Comparison of ENCODE assay signal across 21 mouse cellular contexts in genomic region chr10:84582236-84582635, GRCm38 (mm10). TPM values are rescaled to one million over a fixed set of nuclear protein-coding genes. Genes with fewer than 3 reads are reported as not detected.
DNase-seq lines count a peak whose midpoint lies in the region; ATAC-seq and TF ChIP-seq lines count a peak whose summit lies in the region.
"Had no signal": no experiment of that assay in that cellular context is flagged by ENCODE, and none has a peak within 500 bp of the region (broad histone marks: within the 10 kb centered on the region; RNA-seq: fewer than 3 reads in every experiment).

No protein-coding gene starts in this region.

- H3K9me3 ChIP-seq in midbrain, embryonic 16.5 days (replicated peaks; ENCODE audit: control insufficient read depth, low read length, poor library complexity, severe bottlenecking), result no peaks in the 10 kb centered on the region
- H3K9me3 ChIP-seq: embryonic facial prominence, embryonic 10.5 days; heart, embryonic 12.5 days; hindbrain, embryonic 15.5 days; stomach, embryonic 15.5 days had no signal

- DNase-seq in gastrocnemius, adult 2 months, result peak; percentile 56
- no peak for DNase-seq in gastrocnemius, postnatal 4 days (ENCODE audit: low spot score in 2 of 2)
- DNase-seq in layer of hippocampus, adult 11-12 months (ENCODE audit: low spot score), result peak; percentile 16
- DNase-seq in layer of hippocampus, adult 9-10 months (ENCODE audit: low spot score), result no peak
- peak; percentile 15 for DNase-seq in retina, adult 2 months (ENCODE audit: low read depth, low spot score)
- DNase-seq in retina, embryonic 14.5 days (ENCODE audit: low spot score), result no peak
- DNase-seq: B cell, adult 2 months; cerebellum, adult 11 months; cerebellum, postnatal 25 days; kidney, adult 2 months; kidney, postnatal 25 days; spleen, adult 18-20 months had no signal

- TF ChIP-seq CTCF in gastrocnemius, adult 2 months (IDR thresholded peaks at IDR 0.05), result no peak
- no peak for TF ChIP-seq CTCF in olfactory bulb, adult 2 months (IDR thresholded peaks at IDR 0.05; ENCODE audit: insufficient read depth, low read depth, low read length)

- H3K27ac ChIP-seq in gastrocnemius, adult 2 months, result peak overlapping the region; percentile 78
- peak overlapping the region; percentile 75 for H3K27ac ChIP-seq in olfactory bulb, adult 2 months (ENCODE audit: insufficient read depth, low read depth, low read length)
- H3K27ac ChIP-seq in midbrain, embryonic 16.5 days (ENCODE audit: low read length), result no peak overlapping the region
- H3K27ac ChIP-seq: embryonic facial prominence, embryonic 10.5 days; hindbrain, embryonic 15.5 days; stomach, embryonic 15.5 days had no signal

- WGBS in olfactory bulb, adult 2 months, result 32% methylated on average over 7 of the region's 7 CpGs
- WGBS in midbrain, embryonic 16.5 days, result 71% methylated on average over 7 of the region's 7 CpGs

- no peak overlapping the region for H3K4me2 ChIP-seq in midbrain, embryonic 16.5 days (ENCODE audit: low read length)
- H3K4me2 ChIP-seq: heart, embryonic 12.5 days; hindbrain, embryonic 15.5 days; midbrain, embryonic 11.5 days; stomach, embryonic 15.5 days had no signal

- ATAC-seq in midbrain, embryonic 16.5 days, result no peak

- peaks cover 23% of the 10 kb centered on the region for H3K4me1 ChIP-seq in olfactory bulb, adult 2 months (ENCODE audit: control insufficient read depth, insufficient read depth, low read length)
- H3K4me1 ChIP-seq in midbrain, embryonic 16.5 days (ENCODE audit: control insufficient read depth, insufficient read depth, low read length), result peaks cover 7% of the 10 kb centered on the region

- intact Hi-C loops in gastrocnemius, adult 2 months (cut with DNase I), result no loop called here

- no peak overlapping the region for H3K4me3 ChIP-seq in gastrocnemius, adult 2 months
- H3K4me3 ChIP-seq in olfactory bulb, adult 2 months (ENCODE audit: insufficient read depth, low read depth, low read length), result no peak overlapping the region
- H3K4me3 ChIP-seq in midbrain, embryonic 16.5 days (ENCODE audit: low read depth, low read length), result no peak overlapping the region
- H3K4me3 ChIP-seq: embryonic facial prominence, embryonic 10.5 days; erythroblast, embryonic 14.5 days; heart, embryonic 12.5 days; hindbrain, embryonic 15.5 days; myocyte; stomach, embryonic 15.5 days had no signal

- H3K36me3 ChIP-seq in midbrain, embryonic 16.5 days (ENCODE audit: control insufficient read depth, insufficient read depth, low read length), result no peaks in the 10 kb centered on the region
- H3K36me3 ChIP-seq: embryonic facial prominence, embryonic 10.5 days; heart, embryonic 12.5 days; hindbrain, embryonic 15.5 days; stomach, embryonic 15.5 days had no signal

- TF ChIP-seq POLR2A in olfactory bulb, adult 2 months (IDR thresholded peaks at IDR 0.05; ENCODE audit: insufficient read depth, low read depth, low read length), result no peak

- H3K9ac ChIP-seq in midbrain, embryonic 16.5 days (ENCODE audit: low read depth, low read length), result no peak overlapping the region
- H3K9ac ChIP-seq: heart, embryonic 12.5 days; hindbrain, embryonic 15.5 days; stomach, embryonic 15.5 days had no signal

- H3K27me3 ChIP-seq in midbrain, embryonic 16.5 days (ENCODE audit: control insufficient read depth, insufficient read depth, low read depth, low read length), result no peaks in the 10 kb centered on the region
- H3K27me3 ChIP-seq: heart, embryonic 12.5 days; hindbrain, embryonic 15.5 days; stomach, embryonic 15.5 days had no signal

RNA-seq across cellular contexts. Expression of gene Tcp11l2, which starts 5.8 kb away (rescaled TPM):
- total RNA-seq in gastrocnemius, adult 2 months (2021), result 10 to 100 TPM; 45.4 to 55.7 TPM
- total RNA-seq in gastrocnemius, postnatal 4 days (2021), result 10 to 100 TPM; 41.9 to 48.3 TPM
- not detected in 2 replicates for polyA plus RNA-seq in olfactory bulb, adult 2 months (2012; ENCODE audit: insufficient read depth, insufficient read length, low replicate concordance, missing spikeins)
- polyA plus RNA-seq in midbrain, embryonic 16.5 days (2015; fragmentation: Nextera tagmentation; extraction: Ambion mirVana), result 20.4 and 22.7 TPM in 2 replicates

RNA-seq across cellular contexts. Expression of gene Polr3b, which starts 39.9 kb away (rescaled TPM):
- 10 to 100 TPM in 1 of 2 experiments, 1 to 10 TPM in 1; 9.3 to 13.3 TPM for total RNA-seq in gastrocnemius, adult 2 months (2021)
- 10 to 100 TPM; 17.6 to 18.3 TPM for total RNA-seq in gastrocnemius, postnatal 4 days (2021)
- not detected in 2 replicates for polyA plus RNA-seq in olfactory bulb, adult 2 months (2012; ENCODE audit: insufficient read depth, insufficient read length, low replicate concordance, missing spikeins)
- polyA plus RNA-seq in midbrain, embryonic 16.5 days (2015; fragmentation: Nextera tagmentation; extraction: Ambion mirVana), result 13.9 and 14.7 TPM in 2 replicates

RNA-seq across cellular contexts. Expression of gene Ckap4, which starts 48.4 kb away (rescaled TPM):
- total RNA-seq in gastrocnemius, adult 2 months (2021), result 10 to 100 TPM in 1 of 2 experiments, 1 to 10 TPM in 1; 7.5 to 10.6 TPM
- 100 to 1,000 TPM; 122 to 138 TPM for total RNA-seq in gastrocnemius, postnatal 4 days (2021)
- polyA plus RNA-seq in olfactory bulb, adult 2 months (2012; ENCODE audit: insufficient read depth, insufficient read length, low replicate concordance, missing spikeins), result not detected in 2 replicates
- polyA plus RNA-seq in midbrain, embryonic 16.5 days (2015; fragmentation: Nextera tagmentation; extraction: Ambion mirVana), result 45.9 and 52.3 TPM in 2 replicates

Comparison
In these comparisons a context has a peak if more than half of its experiments do, and no peak if none do; other contexts are left out.
1. DNase-seq: peak in gastrocnemius, adult 2 months (single experiment), layer of hippocampus, adult 11-12 months (single experiment) and retina, adult 2 months (single experiment); none in gastrocnemius, postnatal 4 days (0 of 2), layer of hippocampus, adult 9-10 months (single experiment) and retina, embryonic 14.5 days (single experiment).
2. RNA of gene Ckap4, which starts 48.4 kb away (total RNA-seq): 122 to 138 TPM in gastrocnemius, postnatal 4 days; 7.5 to 10.6 TPM in gastrocnemius, adult 2 months; every median in the first group is over 10 times any median in the second.